ENCODE assay signal across 8 mouse cellular contexts in the genomic region with DNA sequence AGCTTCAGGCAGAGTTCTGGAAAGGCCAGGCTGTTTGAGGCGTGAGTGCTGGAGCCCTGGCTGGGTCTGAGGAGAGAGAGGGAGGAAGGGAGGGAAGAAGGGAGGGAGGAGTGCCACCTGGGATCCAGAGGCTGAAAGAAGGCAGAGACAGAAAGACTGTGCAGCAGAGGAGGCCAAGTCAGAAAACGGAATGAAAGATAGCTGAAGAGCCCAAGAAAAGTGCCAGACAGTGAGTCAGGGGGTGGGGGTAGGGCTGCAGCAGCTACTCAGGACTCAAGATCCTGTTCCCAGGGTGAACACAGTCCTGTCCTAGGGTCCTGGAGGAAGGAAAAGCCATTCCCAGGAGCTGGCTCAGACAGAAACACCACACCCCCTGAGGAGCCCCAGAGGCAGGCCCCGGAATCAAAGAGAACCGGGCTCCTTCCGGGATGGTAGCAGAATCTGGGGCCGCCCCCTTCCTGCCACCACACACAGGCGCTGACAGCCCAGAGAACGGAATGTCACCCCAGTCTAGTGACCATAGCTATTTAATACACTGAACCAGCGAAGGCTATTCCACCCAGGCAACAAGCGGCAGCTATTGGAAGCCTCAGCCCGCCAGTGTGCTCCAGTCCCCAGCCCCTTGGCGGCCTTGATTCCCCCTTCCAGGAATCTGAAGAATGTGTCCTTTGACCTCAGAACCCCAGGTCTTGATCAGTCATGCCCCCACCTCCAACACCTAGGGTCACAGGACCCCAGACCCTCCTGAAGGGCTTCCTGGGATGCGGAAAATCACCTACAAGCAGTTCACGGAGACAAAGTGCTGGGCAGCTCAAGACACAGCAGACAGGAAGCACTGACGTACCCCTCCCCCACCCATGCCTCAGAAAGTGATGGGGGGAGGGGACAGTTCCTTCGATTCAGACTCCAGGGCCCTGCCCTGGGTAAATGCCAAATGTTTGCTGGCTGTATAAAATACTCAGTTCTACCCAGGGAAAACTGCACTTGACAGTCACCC. TPM values are rescaled to one million over a fixed set of nuclear protein-coding genes. Genes with fewer than 3 reads are reported as not detected.
DNase-seq lines count a peak whose midpoint lies in the region; ATAC-seq lines count a peak whose summit lies in the region.

No protein-coding gene starts in this region.

- peak overlapping the region; percentile 6; the same call in 1 of the 2 replicates for H3K4me3 ChIP-seq in hindbrain, embryonic 13.5 days
- peak overlapping the region; percentile 63 for H3K4me3 ChIP-seq in limb, embryonic 12.5 days (replicated peaks)
- peak overlapping the region; percentile 6; the same call in 1 of the 2 replicates for H3K4me3 ChIP-seq in midbrain, embryonic 11.5 days (ENCODE audit: low read depth, low read length)

- H3K36me3 ChIP-seq in hindbrain, embryonic 13.5 days, result no peaks in the 10 kb centered on the region
- H3K36me3 ChIP-seq in limb, embryonic 12.5 days, result no peaks in the 10 kb centered on the region
- no peaks in the 10 kb centered on the region for H3K36me3 ChIP-seq in midbrain, embryonic 11.5 days (ENCODE audit: control insufficient read depth, insufficient read depth, low read length)

- H3K9me3 ChIP-seq in hindbrain, embryonic 13.5 days, result no peaks in the 10 kb centered on the region
- no peaks in the 10 kb centered on the region for H3K9me3 ChIP-seq in limb, embryonic 12.5 days
- no peaks in the 10 kb centered on the region for H3K9me3 ChIP-seq in midbrain, embryonic 11.5 days (ENCODE audit: control insufficient read depth, low read length)

- peak overlapping the region; percentile 89 for H3K4me2 ChIP-seq in hindbrain, embryonic 13.5 days
- peak overlapping the region; percentile 98 for H3K4me2 ChIP-seq in limb, embryonic 12.5 days
- peak overlapping the region; percentile 43 for H3K4me2 ChIP-seq in midbrain, embryonic 11.5 days

- H3K27me3 ChIP-seq in hindbrain, embryonic 13.5 days, result peaks cover 31% of the 10 kb centered on the region
- peaks cover 5% of the 10 kb centered on the region; the same call in 1 of the 2 replicates for H3K27me3 ChIP-seq in limb, embryonic 12.5 days
- H3K27me3 ChIP-seq in midbrain, embryonic 11.5 days (ENCODE audit: control insufficient read depth, insufficient read depth, low read length), result peaks cover 10% of the 10 kb centered on the region; the same call in 1 of the 2 replicates

- peaks cover 65% of the 10 kb centered on the region for H3K4me1 ChIP-seq in hindbrain, embryonic 13.5 days (replicated peaks)
- peaks cover 77% of the 10 kb centered on the region for H3K4me1 ChIP-seq in limb, embryonic 12.5 days (replicated peaks)
- H3K4me1 ChIP-seq in midbrain, embryonic 11.5 days (ENCODE audit: control insufficient read depth, insufficient read depth, low read length), result peaks cover 33% of the 10 kb centered on the region

- ATAC-seq in hindbrain, embryonic 13.5 days (ENCODE audit: low FRiP score), result peak; percentile 11; the same call in 1 of the 2 replicates
- ATAC-seq in limb, embryonic 12.5 days (ENCODE audit: insufficient number of reproducible peaks, insufficient read depth, low FRiP score, low TSS enrichment, low read depth), result peak; percentile 4; the same call in 1 of the 2 replicates
- ATAC-seq in midbrain, embryonic 11.5 days (ENCODE audit: low FRiP score), result peak; percentile 34

- 3% methylated on average over 16 of the region's 16 CpGs for WGBS in hindbrain, embryonic 13.5 days
- WGBS in limb, embryonic 12.5 days, result 1% methylated on average over 16 of the region's 16 CpGs
- WGBS in midbrain, embryonic 11.5 days, result under 1% methylated on average over 16 of the region's 16 CpGs

- peak overlapping the region; percentile 40 for H3K9ac ChIP-seq in hindbrain, embryonic 13.5 days
- H3K9ac ChIP-seq in limb, embryonic 12.5 days (replicated peaks), result peak overlapping the region; percentile 42
- peak overlapping the region; percentile 27; the same call in 1 of the 2 replicates for H3K9ac ChIP-seq in midbrain, embryonic 11.5 days (ENCODE audit: low read length)

- DNase-seq in layer of hippocampus, adult 11-12 months (ENCODE audit: low spot score), result peak; percentile 60
- DNase-seq in layer of hippocampus, adult 18-20 months (ENCODE audit: low spot score in 2 of 2), result no peak
- DNase-seq in c-Kit-positive CD71-positive TER-119-positive erythroid progenitor cells, embryonic 14.5 days (ENCODE audit: low spot score), result peak; percentile 22
- peak; percentile 45 to 74 for DNase-seq in frontal cortex, postnatal 10 days (ENCODE audit: low spot score in 2 of 2)
- DNase-seq in midbrain, embryonic 11.5 days (ENCODE audit: low spot score, missing footprints), result peak; percentile 94
- peak; percentile 35 to 54 for DNase-seq in spleen, postnatal 14 days (ENCODE audit: low spot score in 2 of 2)

- peak overlapping the region; percentile 75 for H3K27ac ChIP-seq in hindbrain, embryonic 13.5 days
- H3K27ac ChIP-seq in limb, embryonic 12.5 days, result peak overlapping the region; percentile 94
- peak overlapping the region; percentile 12; the same call in 1 of the 2 replicates for H3K27ac ChIP-seq in midbrain, embryonic 11.5 days (ENCODE audit: low read depth, low read length)

RNA-seq across cellular contexts. Expression of a gene that starts 3.0 kb away (rescaled TPM):
- total RNA-seq in layer of hippocampus, adult 18-20 months (2021), result 10 to 100 TPM; 13.1 to 15.7 TPM
- 1.2 and 1.7 TPM in 2 replicates for polyA plus RNA-seq in hindbrain, embryonic 13.5 days (2015; fragmentation: Nextera tagmentation; extraction: Ambion mirVana)
- polyA plus RNA-seq in limb, embryonic 12.5 days (2016; fragmentation: Nextera tagmentation; extraction: Ambion mirVana), result 4.6 and 4.8 TPM in 2 replicates
- 0.34 and 0.67 TPM in 2 replicates for polyA plus RNA-seq in midbrain, embryonic 11.5 days (2014; fragmentation: Nextera tagmentation; extraction: Ambion mirVana)

RNA-seq across cellular contexts. Expression of a gene that starts 41.9 kb away (rescaled TPM):
- total RNA-seq in layer of hippocampus, adult 18-20 months (2021), result under 1 TPM; 0.07 to 0.08 TPM
- 0.04 and 0.09 TPM in 2 replicates for polyA plus RNA-seq in hindbrain, embryonic 13.5 days (2015; fragmentation: Nextera tagmentation; extraction: Ambion mirVana)
- polyA plus RNA-seq in limb, embryonic 12.5 days (2016; fragmentation: Nextera tagmentation; extraction: Ambion mirVana), result 0.44 and 0.59 TPM in 2 replicates
- polyA plus RNA-seq in midbrain, embryonic 11.5 days (2014; fragmentation: Nextera tagmentation; extraction: Ambion mirVana), result not detected in 2 replicates

RNA-seq across cellular contexts. Expression of a gene that starts 44.1 kb away (rescaled TPM):
- total RNA-seq in layer of hippocampus, adult 18-20 months (2021), result 1 to 10 TPM in 1 of 2 experiments, under 1 TPM in 1; 0.71 to 1.2 TPM
- polyA plus RNA-seq in hindbrain, embryonic 13.5 days (2015; fragmentation: Nextera tagmentation; extraction: Ambion mirVana), result 0.65 and 1.2 TPM in 2 replicates
- 0.31 and 0.44 TPM in 2 replicates for polyA plus RNA-seq in limb, embryonic 12.5 days (2016; fragmentation: Nextera tagmentation; extraction: Ambion mirVana)
- 0.10 and 0.20 TPM in 2 replicates for polyA plus RNA-seq in midbrain, embryonic 11.5 days (2014; fragmentation: Nextera tagmentation; extraction: Ambion mirVana)

RNA-seq across cellular contexts. Expression of a gene that starts 44.1 kb away (rescaled TPM):
- total RNA-seq in layer of hippocampus, adult 18-20 months (2021), result 10 to 100 TPM; 41.5 to 44.2 TPM
- 26.0 and 27.9 TPM in 2 replicates for polyA plus RNA-seq in hindbrain, embryonic 13.5 days (2015; fragmentation: Nextera tagmentation; extraction: Ambion mirVana)
- 29.7 and 30.8 TPM in 2 replicates for polyA plus RNA-seq in limb, embryonic 12.5 days (2016; fragmentation: Nextera tagmentation; extraction: Ambion mirVana)
- polyA plus RNA-seq in midbrain, embryonic 11.5 days (2014; fragmentation: Nextera tagmentation; extraction: Ambion mirVana), result 16.4 and 18.4 TPM in 2 replicates

Comparison
In these comparisons a context has a peak if more than half of its experiments do, and no peak if none do; other contexts are left out.
1. DNase-seq: peak in layer of hippocampus, adult 11-12 months (single experiment), c-Kit-positive CD71-positive TER-119-positive erythroid progenitor cells, embryonic 14.5 days (single experiment), frontal cortex, postnatal 10 days (2 of 2), midbrain, embryonic 11.5 days (single experiment) and spleen, postnatal 14 days (2 of 2); none in layer of hippocampus, adult 18-20 months (0 of 2).
2. H3K27ac ChIP-seq: peak in every context shown above with its lines; median percentile 94 in limb, embryonic 12.5 days; 75 in hindbrain, embryonic 13.5 days; 12 in midbrain, embryonic 11.5 days.
3. H3K4me2 ChIP-seq: peak in every context shown above with its lines; median percentile 98 in limb, embryonic 12.5 days; 89 in hindbrain, embryonic 13.5 days; 43 in midbrain, embryonic 11.5 days.
4. H3K4me3 ChIP-seq: peak in every context shown above with its lines; median percentile 63 in limb, embryonic 12.5 days; 6 in hindbrain, embryonic 13.5 days; 6 in midbrain, embryonic 11.5 days.
5. Peak in every context shown above with its lines, with median percentiles within 50 percentile points of each other: ATAC-seq and H3K9ac ChIP-seq.